Mouse (Mus musculus) liver, postnatal 0 days (tissue): ENCODE measurements around the gene Osbpl11. TPM values are rescaled to one million over a fixed set of nuclear protein-coding genes. Genes with fewer than 3 reads are reported as not detected.

Experiments used
- ATAC-seq: fragments of 200-750 bp; cut with Nextera tagmentation; 2 replicates; pipeline ENCODE4 v1.8.0; 2017; ENCODE audit warnings: mild to moderate bottlenecking, moderate library complexity
- DNase-seq: peaks from one replicate; pipeline ENCODE4 v3.0.0-alpha.2; 2016
- H3K27ac ChIP-seq: fragments of 300-500 bp; sonication (generic); 2 replicates; pipeline ENCODE4 v1.5.1; 2014; ENCODE audit warnings: antibody characterized with exemption, moderate library complexity, mild to moderate bottlenecking, low read depth
- H3K27me3 ChIP-seq: fragments of 300-500 bp; sonication (generic); 2 replicates; pipeline ENCODE4 v1.6.1; 2014; ENCODE audit warnings: low read length, control low read depth, mixed read lengths; ENCODE audit not compliant: insufficient read depth
- H3K36me3 ChIP-seq: fragments of 300-500 bp; sonication (generic); replicated peaks from 2 replicates; pipeline ENCODE4 v1.6.1; 2014; ENCODE audit warnings: mild to moderate bottlenecking, control low read depth, low read length, moderate library complexity, mixed read lengths; ENCODE audit not compliant: insufficient read depth
- H3K4me1 ChIP-seq: fragments of 300-500 bp; sonication (generic); 2 replicates; pipeline ENCODE4 v1.6.1; 2014; ENCODE audit warnings: antibody characterized with exemption, mild to moderate bottlenecking, control low read depth; ENCODE audit not compliant: insufficient read depth
- H3K4me2 ChIP-seq: fragments of 300-500 bp; sonication (generic); 2 replicates; pipeline ENCODE4 v1.6.1; 2014; ENCODE audit warnings: low read depth, mild to moderate bottlenecking, low read length, moderate library complexity, mixed read lengths
- H3K4me3 ChIP-seq: fragments of 300-500 bp; sonication (generic); 2 replicates; pipeline ENCODE4 v1.5.1; 2014; ENCODE audit warnings: low read depth, low read length
- H3K9ac ChIP-seq: fragments of 300-500 bp; sonication (generic); replicated peaks from 2 replicates; pipeline ENCODE4 v1.6.1; 2014; ENCODE audit warnings: mild to moderate bottlenecking, moderate library complexity
- H3K9me3 ChIP-seq: fragments of 300-500 bp; sonication (generic); 2 replicates; pipeline ENCODE4 v1.6.1; 2016; ENCODE audit warnings: mild to moderate bottlenecking, control low read depth, low read length, mixed read lengths
- CTCF ChIP-seq: sonication (generic); IDR thresholded peaks from 2 replicates; pipeline ENCODE4 v1.5.1; 2016; ENCODE audit warnings: antibody characterized with exemption, low read depth
- EP300 ChIP-seq: IDR thresholded peaks from 2 replicates; pipeline ENCODE4 v1.6.1; 2016; ENCODE audit warnings: antibody characterized with exemption, low read depth, mild to moderate bottlenecking
- WGBS: fragments of 180-500 bp; shearing (Covaris S2); extraction: QIAGEN DNeasy Blood & Tissue Kit; methylation state at CpG from one replicate; pipeline ENCODE4 v1.1.7; 2014; ENCODE audit not compliant: insufficient replicate concordance; 5-methylcytosine and 5-hydroxymethylcytosine counted together
- polyA plus RNA-seq: library from polyadenylated mRNA; unstranded; fragments of >200 nt; fragmentation: Nextera tagmentation; extraction: Ambion mirVana; gene quantifications from 2 replicates; pipeline ENCODE4 v1.2.1, GENCODE M21; 2015

Osbpl11 gene
- polyA plus RNA-seq, 1 experiment from 2014 or later, result 6.2 TPM

GRCm38 (mm10) chr16:33222482-33222881, 37.6 kb downstream of the Osbpl11 start:
- Histone ChIP-seq H3K4me2 (no peak overlapping the region), H3K9ac (no peak overlapping the region), H3K4me3 (no peak overlapping the region), H3K27ac (no peak overlapping the region), H3K36me3 (peaks cover 53% of the 10 kb centered on the region), H3K27me3 (no peaks in the 10 kb centered on the region), H3K4me1 (no peaks in the 10 kb centered on the region), H3K9me3 (no peaks in the 10 kb centered on the region)
- ATAC-seq, result peak; percentile 53; the same call in 1 of the 2 replicates
- no peak for DNase-seq
- WGBS, result 69% methylated on average over 3 of the region's 3 CpGs
- TF ChIP-seq CTCF (no peak), EP300 (no peak)

- no peak for TF ChIP-seq CTCF
- TF ChIP-seq EP300, result no peak
- no peak overlapping the region for H3K4me2 ChIP-seq
- H3K27me3 ChIP-seq, result no peaks in the 10 kb centered on the region
- DNase-seq, result no peak
- H3K36me3 ChIP-seq, result peaks cover 51% of the 10 kb centered on the region
- no peak overlapping the region for H3K4me3 ChIP-seq
- H3K27ac ChIP-seq, result no peak overlapping the region
- ATAC-seq, result no peak
- WGBS, result 86% methylated on average over 5 of the region's 5 CpGs
- no peaks in the 10 kb centered on the region for H3K9me3 ChIP-seq
- H3K9ac ChIP-seq, result no peak overlapping the region
- H3K4me1 ChIP-seq, result no peaks in the 10 kb centered on the region
Observed at GRCm38 (mm10) chr16:33224381-33224780, 39.5 kb downstream of the Osbpl11 start.

- Histone ChIP-seq H3K4me2 (no peak overlapping the region), H3K9ac (no peak overlapping the region), H3K27me3 (no peaks in the 10 kb centered on the region), H3K9me3 (no peaks in the 10 kb centered on the region), H3K4me1 (no peaks in the 10 kb centered on the region), H3K27ac (no peak overlapping the region), H3K36me3 (peaks cover 55% of the 10 kb centered on the region), H3K4me3 (no peak overlapping the region)
- DNase-seq, result no peak
- no peak for TF ChIP-seq EP300
- no peak for TF ChIP-seq CTCF
- 85% methylated on average over 12 of the region's 12 CpGs for WGBS
- no peak for ATAC-seq
Observed at GRCm38 (mm10) chr16:33234128-33234527, 49.3 kb downstream of the Osbpl11 start.

GRCm38 (mm10) chr16:33236151-33236550, 51.3 kb downstream of the Osbpl11 start:
- no peaks in the 10 kb centered on the region for H3K9me3 ChIP-seq
- DNase-seq, result no peak
- no peak for TF ChIP-seq EP300
- TF ChIP-seq CTCF, result no peak
- 63% methylated on average over 6 of the region's 6 CpGs for WGBS
- H3K4me3 ChIP-seq, result no peak overlapping the region
- H3K9ac ChIP-seq, result no peak overlapping the region
- H3K36me3 ChIP-seq, result peaks cover 64% of the 10 kb centered on the region
- no peak overlapping the region for H3K4me2 ChIP-seq
- H3K27ac ChIP-seq, result no peak overlapping the region
- H3K4me1 ChIP-seq, result no peaks in the 10 kb centered on the region
- H3K27me3 ChIP-seq, result no peaks in the 10 kb centered on the region
- no peak for ATAC-seq

- no peak overlapping the region for H3K27ac ChIP-seq
- no peak for ATAC-seq
- no peak for DNase-seq
- H3K4me2 ChIP-seq, result no peak overlapping the region
- 82% methylated on average over 2 of the region's 2 CpGs for WGBS
- H3K4me3 ChIP-seq, result no peak overlapping the region
- no peaks in the 10 kb centered on the region for H3K4me1 ChIP-seq
- no peak overlapping the region for H3K9ac ChIP-seq
- H3K9me3 ChIP-seq, result no peaks in the 10 kb centered on the region
- TF ChIP-seq EP300 (no peak), CTCF (no peak)
- H3K36me3 ChIP-seq, result peaks cover 68% of the 10 kb centered on the region
- no peaks in the 10 kb centered on the region for H3K27me3 ChIP-seq
Observed at GRCm38 (mm10) chr16:33239305-33239704, 54.4 kb downstream of the Osbpl11 start.

GRCm38 (mm10) chr16:33242046-33242445, 57.2 kb downstream of the Osbpl11 start:
- ATAC-seq, result no peak
- DNase-seq, result no peak
- Histone ChIP-seq H3K9ac (no peak overlapping the region), H3K4me1 (no peaks in the 10 kb centered on the region), H3K27me3 (no peaks in the 10 kb centered on the region), H3K27ac (no peak overlapping the region), H3K4me2 (no peak overlapping the region), H3K9me3 (no peaks in the 10 kb centered on the region), H3K36me3 (peaks cover 52% of the 10 kb centered on the region), H3K4me3 (no peak overlapping the region)
- no peak for TF ChIP-seq EP300
- no peak for TF ChIP-seq CTCF
- WGBS, result 71% methylated on average over 6 of the region's 6 CpGs

- no peaks in the 10 kb centered on the region for H3K9me3 ChIP-seq
- H3K27ac ChIP-seq, result no peak overlapping the region
- no peaks in the 10 kb centered on the region for H3K27me3 ChIP-seq
- WGBS, result 77% methylated on average over 6 of the region's 6 CpGs
- H3K36me3 ChIP-seq, result peaks cover 33% of the 10 kb centered on the region
- peak; percentile 51 for TF ChIP-seq CTCF
- no peak for TF ChIP-seq EP300
- H3K9ac ChIP-seq, result no peak overlapping the region
- H3K4me1 ChIP-seq, result no peaks in the 10 kb centered on the region
- ATAC-seq (peak; percentile 31; the same call in 1 of the 2 replicates), DNase-seq (no peak)
- H3K4me2 ChIP-seq, result no peak overlapping the region
- H3K4me3 ChIP-seq, result no peak overlapping the region
Observed at GRCm38 (mm10) chr16:33244136-33244691, 59.3 kb downstream of the Osbpl11 start.
